Mouse (Mus musculus): ENCODE results near the gene 1700003F12Rik.

DNA sequence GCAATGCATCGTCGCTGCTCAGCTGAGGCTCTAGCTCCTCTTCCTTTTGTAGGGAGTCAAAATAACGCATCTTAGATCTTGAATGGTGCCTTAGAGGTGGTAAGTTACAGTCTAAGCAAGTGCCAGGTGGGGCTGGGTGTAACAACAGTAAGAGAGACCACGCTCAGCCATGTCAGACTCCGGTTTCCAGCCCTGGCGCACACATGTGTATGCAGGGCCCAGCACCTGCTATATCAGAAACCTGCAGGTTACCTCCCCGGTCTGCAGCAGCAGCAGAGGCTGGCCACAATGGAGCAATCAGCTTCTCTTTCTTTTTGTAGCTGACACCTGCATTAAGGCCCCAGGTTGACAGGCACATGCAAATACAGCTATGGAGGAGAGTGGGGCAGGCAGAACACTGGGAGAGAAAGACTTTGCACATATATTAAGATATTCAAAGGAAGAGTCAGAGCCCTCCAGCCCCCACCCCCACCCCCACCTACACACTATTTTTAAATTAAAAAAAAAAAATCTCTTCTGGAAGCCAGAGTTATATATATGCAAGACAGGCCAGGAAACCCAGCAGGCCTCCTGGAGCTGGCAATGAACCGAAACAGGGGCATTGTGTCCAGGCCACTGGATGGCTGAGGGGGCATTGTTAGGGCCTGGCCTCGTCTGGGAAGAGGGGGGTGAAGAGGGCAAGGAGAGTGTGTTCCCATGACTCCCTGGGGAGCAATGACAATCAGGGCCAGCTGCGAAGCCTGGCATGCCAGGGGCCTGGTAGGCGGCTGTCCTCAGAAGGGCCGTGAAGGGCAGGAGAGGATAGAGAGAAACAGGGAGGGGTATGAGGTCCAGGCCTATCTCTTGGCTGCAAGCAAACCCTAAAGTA, 30.2 kb downstream of the 1700003F12Rik start:
- no peak for TF ChIP-seq GATA1 (IDR thresholded peaks at IDR 0.05; ENCODE audit: borderline replicate concordance, low read length)
- TF ChIP-seq FLI1 (IDR thresholded peaks at IDR 0.05; ENCODE audit: low read length), result no peak

Data from megakaryocyte, embryonic 14.5 days (primary cell).